Mouse (Mus musculus): ENCODE results near the gene 4930568D16Rik.

DNA sequence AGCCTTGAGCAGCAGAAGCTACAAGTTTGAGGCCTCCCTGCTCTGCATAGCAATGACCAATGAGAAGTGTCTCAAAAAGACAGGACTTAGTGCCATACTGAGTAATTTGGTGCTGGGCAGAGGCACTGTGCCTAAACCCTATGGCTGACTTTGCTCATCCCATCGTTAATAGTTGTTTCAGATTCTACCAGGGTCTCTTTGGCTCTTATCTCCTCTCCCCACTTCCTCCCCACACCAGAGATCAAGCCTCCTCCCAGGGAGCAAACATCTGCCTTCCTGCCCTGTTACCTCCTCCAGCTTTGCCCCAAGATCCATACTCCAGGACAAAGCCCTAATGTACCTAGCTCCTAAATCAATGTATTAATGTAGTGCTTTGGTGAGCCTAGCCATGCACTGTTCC, 49.7 kb upstream of the 4930568D16Rik start:
- TF ChIP-seq POLR2A (IDR thresholded peaks at IDR 0.05; ENCODE audit: borderline replicate concordance, control insufficient read depth, low read depth, low read length) = no peak
- no peak for TF ChIP-seq CTCF (IDR thresholded peaks at IDR 0.05; ENCODE audit: control insufficient read depth, insufficient read depth, low read length)

Measured in bone marrow, adult 2 months (tissue).